Mouse (Mus musculus) megakaryocyte, adult 5-6 weeks (primary cell): ENCODE measurements at regions not wholly inside any gene's neighbourhood (a gene's known extent, or its start where the extent isn't known, plus 50 kb on each side); places are given as distances from the start of the nearest gene placed in this dataset.

Experiments used
- ATAC-seq: 2 replicates; pipeline ENCODE4 v1.8.0; 2016; ENCODE audit warnings: mild to moderate bottlenecking, inconsistent platforms; ENCODE audit not compliant: poor library complexity, severe bottlenecking

DNA sequence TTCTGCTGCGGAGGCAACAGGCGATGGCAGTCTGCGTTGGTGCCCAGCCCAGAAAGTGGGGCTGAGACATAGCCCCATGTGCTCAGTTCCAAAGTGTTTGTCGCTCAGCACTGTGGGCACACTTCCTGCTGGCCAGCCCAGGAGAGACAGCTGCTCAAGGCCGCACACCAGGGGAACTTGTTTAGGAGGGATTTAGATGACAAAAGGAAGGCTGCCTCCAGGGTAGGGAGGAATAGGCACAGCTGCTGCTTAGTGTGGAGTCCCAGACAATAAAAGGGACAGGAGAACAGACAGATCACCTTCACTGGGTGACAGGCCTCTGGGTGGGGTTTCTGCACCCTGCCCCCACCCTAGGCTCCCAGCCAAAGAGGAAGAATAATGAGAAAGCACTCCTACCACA lies 169.2 kb upstream of the Ctnnb1 start:
- no peak for ATAC-seq

GRCm38 (mm10) chr9:120763802-120764201 lies 165.2 kb upstream of the Ctnnb1 start:
- no peak for ATAC-seq

- no peak for ATAC-seq
Measured at GRCm38 (mm10) chr9:120764663-120765062, 164.4 kb upstream of the Ctnnb1 start.

DNA sequence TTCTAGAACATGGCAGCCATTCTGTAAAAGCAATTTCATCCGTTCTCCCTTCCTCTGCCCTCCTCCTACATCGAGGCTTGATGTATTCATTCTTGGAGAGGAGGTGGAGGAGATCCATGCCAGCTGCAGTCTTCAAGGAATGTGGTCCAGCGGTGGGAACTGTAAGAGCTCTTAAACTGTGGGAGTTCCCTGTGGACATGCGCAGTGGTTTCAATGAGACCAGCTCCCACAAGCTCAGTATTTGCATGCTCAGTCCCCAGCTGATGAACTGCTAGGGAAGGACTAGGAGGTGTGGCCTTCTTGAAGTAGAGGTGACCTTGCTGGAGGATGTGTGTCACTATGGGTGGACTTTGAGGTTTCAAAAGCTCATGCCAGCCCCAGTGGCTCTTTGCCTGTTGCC lies 163.7 kb upstream of the Ctnnb1 start:
- ATAC-seq: no peak

GRCm38 (mm10) chr9:120766881-120767280 lies 162.1 kb upstream of the Ctnnb1 start:
- ATAC-seq: no peak

GRCm38 (mm10) chr9:120767396-120767795 lies 161.6 kb upstream of the Ctnnb1 start:
- no peak for ATAC-seq

DNA sequence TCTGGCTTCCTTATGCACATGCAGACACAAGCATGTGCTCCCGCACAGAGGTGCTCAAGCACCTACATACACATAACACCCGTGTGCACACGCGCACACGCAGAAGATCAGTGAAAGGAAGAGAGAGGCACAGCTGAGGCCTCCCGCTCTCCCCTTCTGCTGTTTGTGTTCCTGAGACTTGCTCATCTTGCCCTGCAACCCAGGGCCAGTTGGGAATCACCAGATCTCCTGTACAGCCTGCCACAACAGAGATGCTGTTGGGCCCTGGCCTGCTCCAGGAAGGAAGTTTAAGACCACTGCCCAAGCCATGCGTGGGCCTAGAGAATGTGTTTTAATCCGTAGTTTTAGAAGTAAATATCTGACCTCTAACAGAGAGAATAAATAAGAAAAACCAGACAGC lies 160.0 kb upstream of the Ctnnb1 start:
- ATAC-seq: no peak

- ATAC-seq: no peak
Measured at GRCm38 (mm10) chr9:120769679-120770078, 159.3 kb upstream of the Ctnnb1 start.

- ATAC-seq: no peak
Measured at GRCm38 (mm10) chr9:120770886-120771285, 158.1 kb upstream of the Ctnnb1 start.

DNA sequence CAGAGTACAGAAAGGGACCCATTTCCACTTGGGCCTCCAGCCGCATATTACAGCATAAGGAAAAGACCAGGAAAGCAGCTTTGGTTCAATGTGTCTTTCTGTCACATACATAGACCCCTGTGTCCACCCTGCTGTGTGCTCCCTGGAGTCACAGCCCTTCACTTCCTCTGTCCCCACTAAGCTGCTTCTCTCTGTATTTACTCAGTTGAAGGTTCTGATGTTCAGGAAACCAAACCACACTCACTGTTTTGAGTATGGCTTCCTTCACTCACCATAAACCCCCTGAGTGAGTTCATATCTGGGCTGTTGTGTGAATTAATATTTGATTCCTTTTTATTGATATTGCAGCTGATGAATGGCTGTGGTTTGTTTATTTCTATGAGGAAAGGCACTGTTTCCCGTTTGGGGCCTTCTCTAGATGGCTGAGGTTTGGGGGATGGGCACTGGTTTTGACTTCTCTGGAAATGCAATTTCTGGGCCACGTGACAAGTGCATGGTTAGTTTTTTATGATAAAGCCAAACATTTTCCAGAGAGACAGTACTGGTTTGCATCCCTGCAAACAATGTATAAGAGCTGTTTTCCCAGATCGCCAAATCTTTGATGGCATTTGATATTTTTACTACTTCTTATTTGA lies 157.0 kb upstream of the Ctnnb1 start:
- ATAC-seq: no peak

DNA sequence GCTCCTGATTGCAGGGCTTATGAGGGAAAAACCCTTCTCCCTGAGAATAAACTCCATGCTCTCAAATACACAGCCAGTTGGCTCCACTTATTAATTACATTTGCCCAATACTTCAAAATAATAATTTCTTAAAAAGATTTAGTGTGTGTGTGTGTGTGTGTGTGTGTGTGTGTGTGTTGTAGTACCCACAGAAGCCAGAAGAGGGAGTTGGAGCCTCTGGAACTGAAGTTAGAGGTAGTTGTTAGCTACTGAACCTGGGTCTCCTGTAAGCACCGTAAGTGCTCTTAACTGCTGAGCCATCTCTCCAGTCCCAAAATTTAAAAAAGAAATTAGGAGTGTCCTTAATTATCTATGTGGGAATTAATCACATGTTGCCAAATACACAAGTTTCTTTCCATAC lies 154.8 kb upstream of the Ctnnb1 start:
- no peak for ATAC-seq

- ATAC-seq: no peak
Measured at GRCm38 (mm10) chr9:120774772-120775171, 154.2 kb upstream of the Ctnnb1 start.

- ATAC-seq: peak; percentile 9; the same call in 1 of the 2 replicates
Measured at GRCm38 (mm10) chr9:120775721-120776120, 153.3 kb upstream of the Ctnnb1 start.

- peak; percentile 72 for ATAC-seq
Measured at GRCm38 (mm10) chr9:120776456-120777001, 152.5 kb upstream of the Ctnnb1 start.

- ATAC-seq: 0 out of 2 replicates have a peak, but pooled peaks have one; percentile 6
Measured at GRCm38 (mm10) chr9:120777016-120777415, 152.0 kb upstream of the Ctnnb1 start.

DNA sequence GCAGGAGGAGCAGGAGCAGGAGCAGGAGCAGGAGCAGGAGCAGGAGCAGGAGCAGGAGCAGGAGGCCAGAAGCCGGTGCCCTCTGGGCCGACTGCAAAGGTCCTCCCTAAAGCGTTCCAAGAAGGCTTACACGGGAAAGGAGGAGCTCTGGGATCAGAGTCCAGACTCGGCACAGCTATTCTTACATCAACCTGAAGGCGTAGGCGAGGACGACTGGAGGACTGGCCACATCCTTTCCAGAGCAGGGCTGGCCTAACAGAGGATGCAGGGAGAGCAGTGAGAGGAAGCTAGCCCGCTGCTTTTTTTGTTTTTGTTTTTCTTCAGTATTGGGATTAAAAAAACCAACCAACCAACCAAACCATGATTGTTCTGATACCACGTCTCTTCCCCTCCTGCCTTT lies 151.5 kb upstream of the Ctnnb1 start:
- no peak for ATAC-seq

DNA sequence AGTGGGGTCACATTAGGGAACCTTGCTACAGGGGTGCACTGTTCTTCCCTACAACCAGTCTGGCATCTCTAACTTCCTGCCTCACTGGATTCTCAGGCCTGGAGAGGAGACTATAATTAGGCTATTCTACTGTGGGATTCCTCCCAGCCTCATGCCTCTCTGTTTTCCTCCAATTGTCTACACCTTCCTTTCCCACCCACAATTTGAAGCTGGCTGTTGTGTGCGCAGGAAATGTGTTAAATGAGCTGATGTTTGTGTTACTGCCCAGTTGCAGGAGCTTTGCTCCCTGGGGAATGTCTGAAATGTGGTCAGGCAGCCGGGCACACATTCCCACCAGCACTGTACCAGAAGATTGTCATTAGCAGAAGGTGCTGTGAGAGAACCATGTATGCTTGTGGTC lies 150.6 kb upstream of the Ctnnb1 start:
- ATAC-seq: no peak

DNA sequence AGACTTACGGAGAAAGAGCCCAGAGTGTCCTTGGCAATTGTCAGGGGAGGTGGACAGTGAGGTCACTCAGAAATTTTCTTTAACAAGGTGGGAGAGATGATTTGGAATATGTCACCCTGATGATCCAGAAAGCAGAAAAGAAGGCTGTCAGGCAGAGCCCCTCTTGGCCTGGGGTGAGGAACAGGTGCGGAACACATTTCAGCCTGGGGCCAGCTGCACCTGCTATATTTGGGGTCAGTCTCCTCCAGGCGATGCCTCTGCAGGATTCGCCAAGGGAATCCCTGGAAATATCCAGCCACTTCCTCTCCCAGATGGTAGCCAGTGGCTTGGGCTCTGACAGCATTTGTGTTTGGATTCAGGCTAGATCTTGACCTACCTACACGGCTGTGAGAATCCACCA lies 134.8 kb upstream of the Ctnnb1 start:
- ATAC-seq: no peak

DNA sequence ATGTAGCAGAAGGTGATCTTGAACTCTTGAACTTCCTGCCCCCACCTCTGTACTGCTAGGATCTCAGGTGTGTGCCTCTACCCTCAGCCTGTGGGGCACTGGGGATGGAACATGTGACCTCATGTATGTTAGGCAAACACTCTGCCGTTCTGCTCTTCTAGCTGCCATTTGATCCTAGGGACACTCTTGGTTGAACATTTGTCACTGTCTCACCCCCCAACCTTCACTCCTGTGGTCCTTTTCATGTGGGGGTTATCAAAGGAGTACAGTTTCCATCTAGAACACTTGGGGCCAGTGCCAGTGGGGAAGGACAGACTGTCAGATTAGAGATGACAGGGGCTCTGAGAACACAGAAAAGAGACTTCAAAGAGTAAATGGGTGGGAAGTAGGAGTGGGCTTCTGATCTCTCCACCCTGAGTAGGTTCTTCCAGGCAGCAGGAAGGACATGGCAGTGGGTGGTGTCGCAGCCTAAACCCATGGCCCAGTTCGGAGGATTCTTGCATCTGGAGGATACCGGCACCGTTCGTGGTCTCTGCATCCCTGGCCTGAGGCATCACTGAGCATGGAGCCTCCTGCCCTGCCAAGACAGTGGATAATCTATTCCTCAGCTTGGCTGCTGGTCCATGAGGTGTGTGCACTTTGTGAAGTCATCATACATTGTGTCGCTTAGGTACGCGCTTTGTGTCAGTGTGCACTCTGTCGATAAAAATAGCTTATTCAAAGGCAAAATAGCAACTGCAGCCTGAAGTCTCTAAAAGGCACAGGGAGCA lies 132.7 kb upstream of the Ctnnb1 start:
- no peak for ATAC-seq

DNA sequence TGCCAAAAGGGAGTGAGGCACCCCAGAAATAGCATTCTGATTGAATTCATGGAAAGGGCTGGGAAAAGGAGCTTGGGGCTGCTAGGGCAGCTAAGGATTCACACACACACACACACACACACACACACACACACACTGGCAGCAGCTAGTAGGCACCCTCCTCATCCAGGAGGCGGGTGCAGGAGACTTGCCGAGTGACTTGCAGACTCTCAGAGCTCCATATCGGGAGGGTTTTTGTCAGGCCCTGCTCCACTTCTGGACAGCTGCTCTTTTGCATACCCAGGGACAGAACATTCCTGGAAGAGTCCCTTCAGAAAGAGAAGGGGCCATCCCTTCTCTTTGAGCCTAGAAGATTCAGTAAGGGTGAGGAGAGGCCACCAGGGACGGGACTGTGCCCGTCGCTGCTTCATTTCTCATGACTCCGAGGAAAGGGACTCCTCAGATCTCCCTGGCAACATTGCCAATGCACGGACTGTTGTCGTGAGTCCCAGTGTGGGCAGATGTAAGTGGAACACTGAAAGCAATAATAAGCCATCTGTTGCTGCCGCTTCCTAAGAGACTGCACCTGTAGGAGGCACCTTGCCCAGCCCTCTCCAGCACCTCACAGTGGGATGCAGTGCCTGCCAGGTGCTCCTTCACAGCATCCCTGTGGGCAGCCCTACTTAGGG lies 130.9 kb upstream of the Ctnnb1 start:
- no peak for ATAC-seq

DNA sequence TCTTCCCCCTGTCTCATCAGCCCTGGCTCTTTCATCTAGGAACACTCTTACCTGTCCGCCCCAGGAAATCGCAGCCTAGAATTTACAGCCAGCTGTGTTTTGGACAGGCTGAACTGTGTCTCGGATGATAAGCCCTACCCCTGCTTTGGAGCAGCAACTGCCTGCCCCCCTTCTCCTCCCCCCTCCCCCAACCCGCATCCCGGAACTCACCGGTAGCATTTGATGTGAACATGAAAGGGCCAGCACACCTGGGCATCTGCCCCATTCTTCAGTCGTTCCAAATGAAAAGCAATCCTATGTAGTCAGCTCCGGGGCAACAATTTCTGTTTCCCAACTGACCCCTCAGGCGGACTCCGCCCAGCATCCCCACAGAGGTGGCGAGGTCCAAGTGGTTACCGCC lies 130.1 kb upstream of the Ctnnb1 start:
- no peak for ATAC-seq

DNA sequence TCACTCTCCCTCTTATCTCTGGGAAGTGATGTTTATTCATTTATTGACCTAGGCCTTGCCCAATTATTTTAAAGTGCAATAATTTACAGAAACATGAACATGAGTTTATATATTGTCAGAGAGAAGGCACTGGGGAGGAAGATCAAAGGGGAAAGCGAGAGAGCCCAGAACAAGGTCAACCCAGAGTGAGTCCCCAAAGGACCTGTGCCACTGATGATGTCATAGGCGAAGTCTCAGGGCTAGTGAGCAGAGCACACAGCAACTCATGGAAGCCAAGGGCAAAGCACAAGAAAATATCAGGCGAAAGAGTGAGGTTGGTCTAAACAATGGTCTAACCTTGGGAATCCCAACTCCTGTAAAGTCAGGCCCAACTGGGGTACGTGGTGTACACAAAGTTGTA lies 126.4 kb upstream of the Ctnnb1 start:
- no peak for ATAC-seq
